Mouse (Mus musculus): ENCODE data around the gene Rbm43.

Gene Rbm43

GRCm38 (mm10) chr2:51934574-51935334 is at the start of gene Rbm43:
Rbm43 (minus strand) TSS chr2:51935163.
- DNase-seq (ENCODE audit: low spot score in 2 of 2) = peak; percentile 61 to 75

DNA sequence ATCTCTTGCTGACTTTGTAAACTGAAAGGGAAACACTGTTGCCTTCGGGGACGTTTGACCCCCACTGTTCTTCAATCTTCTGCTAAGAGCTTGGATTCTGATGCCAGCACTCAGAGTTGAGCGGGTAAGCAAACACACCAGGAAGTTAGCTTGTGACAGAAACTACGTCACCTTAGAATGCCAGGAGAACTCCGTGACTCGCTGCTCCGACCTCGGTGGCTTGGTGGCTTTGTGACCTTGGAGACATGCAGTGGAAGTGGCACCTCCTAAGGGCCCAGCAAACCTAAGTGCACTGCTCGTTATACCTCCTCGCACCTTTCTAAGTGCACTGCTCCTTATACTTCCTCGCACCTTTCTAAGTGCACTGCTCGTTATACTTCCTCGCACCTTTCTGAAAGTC is 47.3 kb upstream of the Rbm43 start:
- no peak for DNase-seq (ENCODE audit: low spot score in 2 of 2)

GRCm38 (mm10) chr2:51981630-51982029 is 46.7 kb upstream of the Rbm43 start:
- no peak for DNase-seq (ENCODE audit: low spot score in 2 of 2)

- no peak for DNase-seq (ENCODE audit: low spot score in 2 of 2)
Measured at GRCm38 (mm10) chr2:51973410-51973968, 38.5 kb upstream of the Rbm43 start, which contains the start of gene Nmi. Nmi (minus strand) TSS chr2:51973494.

DNA sequence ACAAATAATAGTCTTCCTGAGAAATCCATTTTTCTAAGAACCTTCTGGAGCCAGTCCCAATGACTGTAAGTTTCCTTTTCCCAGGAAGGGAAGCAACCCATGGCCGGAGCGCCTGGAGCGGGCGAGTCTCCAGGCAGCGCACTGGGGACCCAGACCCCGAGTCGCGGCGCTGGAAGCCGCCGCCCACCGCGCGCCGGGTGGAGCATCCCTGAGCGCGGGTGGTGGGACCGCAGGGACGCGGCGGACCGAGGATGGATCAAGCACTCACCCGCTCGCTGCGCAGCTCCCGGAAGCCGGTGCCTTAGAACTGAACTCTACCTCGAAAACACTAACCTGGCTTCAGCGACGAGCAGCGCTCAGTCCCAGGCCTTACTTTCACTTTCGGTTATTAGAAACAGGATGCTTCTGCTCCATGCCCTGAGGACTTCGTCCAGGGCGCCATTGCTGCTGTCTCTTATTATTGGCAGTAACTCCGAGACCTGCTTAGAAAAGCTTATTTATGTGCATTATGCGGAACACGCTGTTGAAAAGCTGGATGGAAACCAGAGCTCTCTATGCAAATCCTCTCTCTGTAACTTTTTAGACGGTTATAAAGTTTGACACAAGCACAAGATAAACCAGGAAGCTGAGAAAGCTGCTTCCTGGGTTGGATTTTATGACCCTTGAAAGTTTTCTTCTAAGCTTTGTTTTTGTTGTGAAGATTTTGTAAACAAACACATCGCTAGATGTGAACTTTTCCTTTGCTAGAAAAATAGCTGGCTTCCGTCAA is 37.9 kb upstream of the Rbm43 start:
- peak; percentile 24 to 31 for DNase-seq (ENCODE audit: low spot score in 2 of 2)

GRCm38 (mm10) chr2:51972142-51972541 is 37.2 kb upstream of the Rbm43 start:
- DNase-seq (ENCODE audit: low spot score in 2 of 2) = peak; percentile 8 to 13

GRCm38 (mm10) chr2:51970897-51971296 is 35.9 kb upstream of the Rbm43 start:
- DNase-seq (ENCODE audit: low spot score in 2 of 2) = no peak

DNA sequence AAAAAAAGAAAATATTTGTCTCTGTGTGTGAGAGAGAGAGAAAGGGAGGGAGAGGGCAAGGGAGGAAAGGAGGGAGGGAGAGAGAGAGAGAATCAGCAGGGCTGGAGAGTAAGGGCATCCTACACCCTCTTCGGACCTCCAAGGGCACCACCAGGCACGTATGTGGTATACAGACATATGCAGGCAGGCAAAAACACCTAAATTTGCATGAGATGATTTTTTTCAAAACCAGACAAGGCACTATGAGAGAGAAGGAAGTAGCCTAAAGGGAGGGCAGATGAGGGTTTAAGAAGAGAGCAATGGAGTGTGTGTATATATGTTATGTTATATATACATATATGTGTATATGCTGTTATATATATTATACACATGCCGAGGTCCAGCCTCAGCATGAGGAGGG is 32.3 kb upstream of the Rbm43 start:
- DNase-seq (ENCODE audit: low spot score in 2 of 2) = no peak

DNA sequence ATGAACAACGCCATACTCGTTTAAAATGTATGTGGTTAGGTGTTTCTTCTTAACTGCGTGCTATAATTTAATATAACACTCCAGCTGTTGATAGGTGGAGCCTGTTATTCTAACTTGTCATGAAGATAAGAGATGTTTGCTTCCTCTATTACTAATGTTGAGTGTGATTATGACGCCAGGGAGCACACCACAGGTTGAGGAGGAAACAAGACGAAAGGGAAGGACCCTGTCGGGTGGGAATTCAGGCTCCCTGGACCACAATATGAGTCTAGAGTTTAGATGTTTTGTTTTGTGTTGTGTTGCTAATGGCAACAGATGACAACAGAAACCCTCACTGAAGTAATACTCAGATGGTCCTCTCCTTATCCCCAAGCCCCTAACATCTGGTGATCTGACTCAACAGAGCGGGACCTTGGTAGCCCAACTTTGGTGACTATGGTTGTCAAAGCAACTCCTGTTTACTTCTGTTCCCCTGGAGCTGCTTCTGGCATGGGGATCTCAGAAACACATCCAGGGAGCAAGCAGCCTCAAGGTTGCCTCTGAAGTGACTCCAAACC is 18.8 kb upstream of the Rbm43 start:
- DNase-seq (ENCODE audit: low spot score in 2 of 2) = no peak

DNA sequence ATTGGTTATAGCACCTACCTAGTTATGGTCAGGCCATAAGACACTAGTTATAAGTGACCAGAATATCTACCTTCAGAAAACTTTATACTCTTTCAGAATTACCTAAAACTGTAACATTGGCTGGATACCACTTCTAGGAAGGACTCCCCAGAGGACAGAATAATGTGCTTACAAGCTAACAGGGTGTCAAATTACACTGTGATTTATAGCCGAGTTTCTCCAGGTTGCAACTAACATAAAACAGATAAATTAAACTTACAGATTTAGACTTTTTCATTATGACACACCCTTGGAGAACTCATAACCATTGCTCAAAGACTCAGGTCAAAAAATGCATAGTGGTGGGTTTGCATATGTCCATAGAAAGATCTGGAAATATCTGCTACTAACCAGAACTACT is 15.9 kb upstream of the Rbm43 start:
- no peak for DNase-seq (ENCODE audit: low spot score in 2 of 2)

GRCm38 (mm10) chr2:51948105-51948830 is 13.3 kb upstream of the Rbm43 start:
- DNase-seq (ENCODE audit: low spot score in 2 of 2) = no peak

DNA sequence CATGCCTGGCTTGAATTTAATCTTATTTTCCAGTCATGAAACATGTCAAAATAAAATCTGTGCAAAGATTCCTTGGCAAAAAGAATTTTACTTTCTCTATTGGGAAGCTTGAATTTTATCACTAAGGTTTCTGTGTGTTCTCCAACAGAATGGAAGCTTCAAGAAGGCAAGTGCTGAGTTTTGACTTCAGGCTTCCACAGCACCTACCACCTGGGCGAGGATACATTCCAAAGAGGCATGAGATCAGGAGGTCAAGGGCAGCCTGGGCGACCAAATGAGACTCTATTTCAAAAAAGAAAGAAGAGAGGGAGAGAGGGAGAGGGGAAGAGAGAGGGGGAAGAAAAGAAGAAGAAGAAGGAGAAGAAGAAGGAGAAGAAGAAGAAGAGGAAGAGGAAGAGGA is 10.8 kb upstream of the Rbm43 start:
- no peak for DNase-seq (ENCODE audit: low spot score in 2 of 2)

GRCm38 (mm10) chr2:51941832-51942231 is 6.9 kb upstream of the Rbm43 start:
- DNase-seq (ENCODE audit: low spot score in 2 of 2) = no peak

DNA sequence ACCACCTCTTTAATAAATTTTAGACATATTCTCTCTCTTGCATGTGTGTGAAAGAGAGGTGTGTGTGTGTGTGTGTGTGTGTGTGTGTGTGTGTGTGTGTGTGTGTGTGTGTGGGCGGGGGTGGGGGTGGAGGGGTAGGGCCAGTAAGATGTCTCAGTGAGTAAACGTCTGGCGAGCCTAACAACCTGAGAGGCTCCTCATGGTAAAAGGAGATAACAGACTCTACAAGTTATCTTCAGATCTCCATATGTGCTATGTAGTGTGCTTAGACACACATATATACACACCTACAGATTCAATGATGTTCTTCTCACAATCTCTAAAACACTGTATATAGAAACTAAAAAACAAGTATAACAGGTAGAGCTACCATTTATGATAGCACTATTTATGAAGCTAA is 3.8 kb upstream of the Rbm43 start:
- DNase-seq (ENCODE audit: low spot score in 2 of 2) = no peak

DNA sequence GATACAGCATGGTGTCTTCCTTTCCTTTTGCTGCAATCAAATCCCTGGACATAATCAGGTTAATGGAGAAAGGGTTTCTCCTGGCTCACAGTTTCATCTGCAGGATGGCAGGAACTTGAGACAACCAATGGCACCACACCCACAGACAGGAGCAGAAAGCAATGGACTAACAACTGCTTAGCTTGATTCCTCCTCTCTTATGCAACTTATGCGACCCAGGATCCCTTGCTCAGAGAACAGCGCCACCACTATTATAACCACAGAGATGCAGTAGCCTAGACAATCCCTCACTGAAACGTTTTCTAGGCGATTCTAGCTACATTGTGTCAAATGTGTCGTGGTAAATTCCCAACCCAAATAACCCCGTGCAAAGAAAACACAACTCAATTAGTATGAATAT is 2.0 kb upstream of the Rbm43 start:
- DNase-seq (ENCODE audit: low spot score in 2 of 2) = no peak

DNA sequence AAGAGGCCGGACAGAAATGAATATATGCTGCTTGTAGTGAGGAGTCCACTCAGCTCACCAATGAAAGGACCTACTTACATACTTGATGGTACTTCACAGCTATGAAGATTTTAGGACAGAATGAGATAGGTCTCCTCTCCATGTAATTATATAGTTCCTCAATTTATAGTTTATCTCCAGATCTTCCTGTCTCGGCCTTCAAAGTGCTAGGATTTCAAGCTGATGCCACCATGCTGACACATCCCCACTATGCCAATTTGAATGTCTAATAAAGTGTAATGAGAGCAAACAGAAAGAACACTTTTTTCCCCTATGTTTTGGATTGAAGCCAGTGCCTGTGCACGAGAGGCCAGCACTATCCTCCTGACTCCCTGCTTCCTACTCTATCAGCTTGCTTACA is 1.6 kb upstream of the Rbm43 start:
- DNase-seq (ENCODE audit: low spot score in 2 of 2) = no peak

GRCm38 (mm10) chr2:51935921-51936320 is 958 bp upstream of the Rbm43 start:
- DNase-seq (ENCODE audit: low spot score in 2 of 2) = no peak

DNA sequence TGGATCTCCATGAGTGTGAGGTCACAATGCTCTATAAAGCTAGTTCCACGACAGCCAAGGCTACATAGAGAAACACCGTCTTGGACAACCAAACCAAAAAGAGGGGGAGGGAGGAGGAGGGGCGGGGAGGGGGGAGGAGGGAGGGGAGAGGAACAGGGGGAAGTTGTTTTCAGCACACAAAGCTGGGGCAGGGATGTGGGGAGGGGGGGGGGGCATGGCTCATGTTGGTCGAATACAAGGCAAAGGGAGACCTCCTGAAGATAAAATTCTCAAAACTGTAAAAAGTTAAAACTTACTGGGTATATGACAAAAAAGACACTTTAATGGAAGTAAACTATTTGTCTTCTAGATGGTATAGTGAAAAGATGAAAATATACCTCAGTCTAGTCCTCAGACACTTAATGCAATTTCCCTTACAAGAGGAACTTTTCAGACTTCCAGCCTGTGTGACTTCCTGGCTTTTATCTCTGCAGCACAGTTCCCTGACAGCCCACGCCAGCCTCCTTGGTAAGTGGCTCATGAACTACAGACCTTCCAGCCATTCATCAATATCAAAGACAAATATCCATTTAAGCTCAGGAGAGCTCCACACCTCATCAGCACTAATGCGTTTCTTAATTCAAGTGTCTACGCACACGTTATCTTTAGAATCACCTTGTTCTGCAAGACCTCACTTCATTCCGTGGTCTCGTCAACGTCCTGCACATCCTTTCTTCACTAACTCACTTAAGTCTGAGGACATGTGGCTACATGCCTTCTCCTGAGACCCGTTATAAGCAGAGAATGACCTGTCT is 1.4 kb downstream of the Rbm43 start:
- no peak for DNase-seq (ENCODE audit: low spot score in 2 of 2)

GRCm38 (mm10) chr2:51931241-51931640 is 3.7 kb downstream of the Rbm43 start:
- no peak for DNase-seq (ENCODE audit: low spot score in 2 of 2)

- DNase-seq (ENCODE audit: low spot score in 2 of 2) = peak in 1 of 2 experiments; percentile 38
Measured at GRCm38 (mm10) chr2:51914944-51915680, 19.9 kb downstream of the Rbm43 start.

All from spleen, postnatal 14 days (tissue).